Mouse (Mus musculus) testis, adult 2 months (tissue): ENCODE measurements around the gene Ttn. TPM values are rescaled to one million over a fixed set of nuclear protein-coding genes. Genes with fewer than 3 reads are reported as not detected.

ENCODE experiments used
- H3K27ac ChIP-seq: fragments of 200-500 bp; 2 replicates; pipeline ENCODE4 v1.5.1; 2012; ENCODE audit warnings: low read depth, low read length; ENCODE audit not compliant: control insufficient read depth, insufficient read depth
- H3K27me3 ChIP-seq: fragments of 200-500 bp; 2 replicates; pipeline ENCODE4 v1.6.1; 2012; ENCODE audit warnings: mild to moderate bottlenecking, low read length, moderate library complexity; ENCODE audit not compliant: control insufficient read depth, insufficient read depth
- H3K36me3 ChIP-seq: fragments of 200-500 bp; 2 replicates; pipeline ENCODE4 v1.6.1; 2012; ENCODE audit warnings: mild to moderate bottlenecking, low read length; ENCODE audit not compliant: control insufficient read depth, insufficient read depth
- H3K4me1 ChIP-seq: fragments of 200-500 bp; 2 replicates; pipeline ENCODE4 v1.6.1; 2012; ENCODE audit warnings: low read length; ENCODE audit not compliant: control insufficient read depth, insufficient read depth
- H3K4me3 ChIP-seq: fragments of 200-500 bp; 2 replicates; pipeline ENCODE4 v1.5.1; 2012; ENCODE audit warnings: low read depth, mild to moderate bottlenecking, low read length, moderate library complexity, mixed read lengths; ENCODE audit not compliant: control insufficient read depth
- CTCF ChIP-seq: fragments of 200-500 bp; IDR thresholded peaks from 2 replicates; pipeline ENCODE4 v1.5.1; 2012; ENCODE audit warnings: low read depth, mild to moderate bottlenecking, inconsistent platforms, low read length, moderate library complexity; ENCODE audit not compliant: control insufficient read depth, insufficient read depth, insufficient replicate concordance
- POLR2A ChIP-seq: fragments of 200-500 bp; IDR thresholded peaks from 2 replicates; pipeline ENCODE4 v1.6.1; 2012; ENCODE audit warnings: low read depth, mild to moderate bottlenecking, inconsistent platforms, low read length, moderate library complexity; ENCODE audit not compliant: control insufficient read depth
- polyA plus RNA-seq: library from polyadenylated mRNA; depleted of rRNA; stranded (reverse); fragments of >200 nt; gene quantifications from 2 replicates; pipeline ENCODE4 v1.2.3, GENCODE M21; 2012

Gene Ttn
- polyA plus RNA-seq, 1 experiment, result 0.16 TPM

DNA sequence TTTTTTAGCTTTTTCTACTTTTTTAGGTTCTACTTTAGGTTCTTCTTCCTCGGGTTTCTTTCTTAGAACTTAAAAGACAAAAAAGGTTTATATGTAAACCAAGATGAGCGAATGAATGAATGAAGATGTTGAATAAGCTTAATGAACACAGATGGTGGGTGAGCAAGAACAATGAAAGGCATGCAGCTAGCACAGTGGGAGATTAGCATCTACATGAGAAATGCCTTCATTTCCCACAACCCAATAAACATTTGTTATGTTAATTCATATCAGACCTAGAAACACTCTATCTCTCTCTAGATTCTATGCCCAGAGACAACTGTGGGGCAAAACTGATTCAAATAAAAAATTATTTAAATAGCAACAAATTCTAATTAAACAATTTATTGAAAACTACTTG is 164.6 kb downstream of the Ttn start:
- H3K4me3 ChIP-seq, result no peak overlapping the region
- TF ChIP-seq POLR2A (no peak), CTCF (no peak)
- no peaks in the 10 kb centered on the region for H3K27me3 ChIP-seq
- H3K4me1 ChIP-seq, result no peaks in the 10 kb centered on the region
- H3K36me3 ChIP-seq, result no peaks in the 10 kb centered on the region
- H3K27ac ChIP-seq, result no peak overlapping the region

GRCm38 (mm10) chr2:76814048-76814817 is 168.1 kb downstream of the Ttn start:
- H3K4me1 ChIP-seq, result no peaks in the 10 kb centered on the region
- H3K27me3 ChIP-seq, result no peaks in the 10 kb centered on the region
- H3K4me3 ChIP-seq, result no peak overlapping the region
- no peak for TF ChIP-seq POLR2A
- TF ChIP-seq CTCF, result no peak
- H3K27ac ChIP-seq, result no peak overlapping the region
- no peaks in the 10 kb centered on the region for H3K36me3 ChIP-seq

GRCm38 (mm10) chr2:76811160-76811559 is 171.2 kb downstream of the Ttn start:
- Histone ChIP-seq H3K27ac (no peak overlapping the region), H3K36me3 (no peaks in the 10 kb centered on the region), H3K27me3 (no peaks in the 10 kb centered on the region), H3K4me3 (no peak overlapping the region), H3K4me1 (no peaks in the 10 kb centered on the region)
- TF ChIP-seq CTCF (no peak), POLR2A (no peak)

DNA sequence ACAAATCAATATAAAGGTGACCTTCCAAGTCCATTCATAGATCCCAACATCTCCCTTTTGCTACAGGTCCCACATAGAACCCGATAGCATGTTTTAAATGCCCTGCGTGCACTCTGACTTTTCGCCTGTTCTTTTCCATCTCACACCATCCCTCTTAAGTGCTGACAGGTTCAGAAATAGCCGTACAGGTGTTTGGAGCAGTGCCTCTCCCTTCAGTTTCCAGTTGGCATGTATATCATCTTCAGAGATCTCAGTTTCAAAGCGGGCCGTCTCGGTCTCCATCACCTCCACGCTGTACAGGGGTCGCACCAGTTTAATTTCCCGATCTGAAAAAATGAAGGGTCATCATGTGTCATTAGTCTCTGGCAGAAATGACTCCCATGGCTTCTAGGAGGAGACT is 174.0 kb downstream of the Ttn start:
- Histone ChIP-seq H3K27ac (no peak overlapping the region), H3K27me3 (no peaks in the 10 kb centered on the region), H3K4me3 (no peak overlapping the region), H3K4me1 (no peaks in the 10 kb centered on the region), H3K36me3 (no peaks in the 10 kb centered on the region)
- TF ChIP-seq POLR2A (no peak), CTCF (no peak)

GRCm38 (mm10) chr2:76807284-76807683 is 175.1 kb downstream of the Ttn start:
- H3K27ac ChIP-seq, result no peak overlapping the region
- no peak for TF ChIP-seq CTCF
- TF ChIP-seq POLR2A, result no peak
- H3K27me3 ChIP-seq, result no peaks in the 10 kb centered on the region
- H3K4me3 ChIP-seq, result no peak overlapping the region
- H3K4me1 ChIP-seq, result no peaks in the 10 kb centered on the region
- no peaks in the 10 kb centered on the region for H3K36me3 ChIP-seq

DNA sequence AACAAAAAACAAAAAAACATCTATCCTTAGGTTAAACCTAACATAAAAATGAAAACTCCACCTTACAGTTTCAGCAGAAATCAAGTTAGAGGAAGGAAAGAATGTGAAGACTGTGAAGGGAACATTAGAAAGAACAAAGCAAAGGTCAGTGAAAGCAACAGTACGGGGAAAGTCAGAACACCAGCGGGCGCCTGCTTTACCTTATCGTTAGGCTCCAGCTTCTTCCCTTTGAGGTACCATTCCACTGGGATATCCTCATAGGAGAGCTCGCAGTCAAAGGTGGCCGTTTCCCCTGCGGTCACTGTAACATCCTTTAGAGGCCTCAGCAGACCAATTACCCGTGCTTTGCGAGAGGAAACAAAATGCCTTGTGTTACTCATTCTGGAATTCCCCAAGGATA is 175.5 kb downstream of the Ttn start:
- no peaks in the 10 kb centered on the region for H3K36me3 ChIP-seq
- H3K27me3 ChIP-seq, result no peaks in the 10 kb centered on the region
- H3K4me1 ChIP-seq, result no peaks in the 10 kb centered on the region
- TF ChIP-seq CTCF, result no peak
- TF ChIP-seq POLR2A, result no peak
- no peak overlapping the region for H3K27ac ChIP-seq
- H3K4me3 ChIP-seq, result no peak overlapping the region

GRCm38 (mm10) chr2:76806376-76806775 is 176.0 kb downstream of the Ttn start:
- Histone ChIP-seq H3K27ac (no peak overlapping the region), H3K4me1 (no peaks in the 10 kb centered on the region), H3K4me3 (no peak overlapping the region), H3K27me3 (no peaks in the 10 kb centered on the region), H3K36me3 (no peaks in the 10 kb centered on the region)
- TF ChIP-seq CTCF, result no peak
- no peak for TF ChIP-seq POLR2A

GRCm38 (mm10) chr2:76805191-76805892 is 177.0 kb downstream of the Ttn start:
- Histone ChIP-seq H3K4me1 (no peaks in the 10 kb centered on the region), H3K27ac (no peak overlapping the region), H3K4me3 (no peak overlapping the region), H3K27me3 (no peaks in the 10 kb centered on the region), H3K36me3 (no peaks in the 10 kb centered on the region)
- no peak for TF ChIP-seq CTCF
- TF ChIP-seq POLR2A, result no peak
